Mouse (Mus musculus) large intestine, adult 2 months (tissue): ENCODE measurements around the gene Olfr1474. TPM values are rescaled to one million over a fixed set of nuclear protein-coding genes. Genes with fewer than 3 reads are reported as not detected.
"Not testable (repeated sequence)": the region's sequence is repeated elsewhere in the genome, so short reads cannot be mapped to it uniquely, and the experiment has no call there.

Experiments
- DNase-seq: peaks from one replicate; pipeline ENCODE4 v3.0.0-alpha.2; 2012; ENCODE audit warnings: low read depth, low spot score
- WGBS: fragments of 180-500 bp; shearing (Covaris S2); methylation state at CpG from one replicate; pipeline ENCODE4 v1.1.7; 2018; 5-methylcytosine and 5-hydroxymethylcytosine counted together
- polyA plus RNA-seq: library from polyadenylated mRNA; depleted of rRNA; stranded (reverse); fragments of >200 nt; gene quantifications from 2 replicates; pipeline ENCODE4 v1.2.3, GENCODE M21; 2012; rRNA removed

Gene Olfr1474
- polyA plus RNA-seq = not detected in 2 replicates

DNA sequence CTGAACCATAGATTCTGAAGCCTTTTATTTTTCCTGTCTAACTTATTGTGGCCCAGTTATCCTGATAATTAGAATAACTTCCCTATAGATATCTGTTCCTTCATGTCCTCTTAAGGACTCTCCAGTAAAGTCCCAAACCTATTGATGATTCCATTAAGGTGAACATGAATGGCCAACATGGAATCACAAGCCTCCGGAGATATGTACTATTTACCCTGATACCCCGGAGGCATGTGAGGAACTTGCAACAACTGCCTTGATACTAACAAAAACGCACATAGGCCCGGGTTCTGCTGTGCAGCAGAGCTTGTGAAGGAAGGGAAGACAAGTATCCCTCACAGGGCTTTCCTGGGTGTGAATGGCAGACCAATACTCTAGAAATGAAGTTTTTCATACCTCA is at the start of gene Olfr1474:
Gene Olfr1474 (plus strand): TSS at position 301 of the 400 bp plus-strand sequence.
- WGBS = 79% methylated on average over 4 of the region's 4 CpGs
- DNase-seq = not testable (repeated sequence)

DNA sequence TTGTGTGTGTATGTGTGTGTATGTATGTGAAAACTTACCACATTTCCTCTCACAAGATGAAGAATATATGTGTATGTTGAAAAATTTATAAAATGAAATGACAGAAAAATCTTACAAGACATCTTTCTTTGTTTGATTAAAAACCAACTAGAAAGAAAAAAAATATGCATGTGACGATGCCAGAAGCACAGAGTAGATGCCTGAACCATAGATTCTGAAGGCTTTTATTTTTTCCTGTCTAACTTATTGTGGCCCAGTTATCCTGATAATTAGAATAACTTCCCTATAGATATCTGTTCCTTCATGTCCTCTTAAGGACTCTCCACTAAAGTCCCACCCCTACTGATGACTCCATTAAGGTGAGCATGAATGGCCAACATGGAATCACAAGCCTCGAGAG is 26.3 kb upstream of the Olfr1474 start, which contains the start of gene Olfr1471:
Gene Olfr1471 (plus strand): TSS at position 301 of the 400 bp plus-strand sequence.
- DNase-seq = not testable (repeated sequence)
- 55% methylated on average over 2 of the region's 2 CpGs for WGBS

DNA sequence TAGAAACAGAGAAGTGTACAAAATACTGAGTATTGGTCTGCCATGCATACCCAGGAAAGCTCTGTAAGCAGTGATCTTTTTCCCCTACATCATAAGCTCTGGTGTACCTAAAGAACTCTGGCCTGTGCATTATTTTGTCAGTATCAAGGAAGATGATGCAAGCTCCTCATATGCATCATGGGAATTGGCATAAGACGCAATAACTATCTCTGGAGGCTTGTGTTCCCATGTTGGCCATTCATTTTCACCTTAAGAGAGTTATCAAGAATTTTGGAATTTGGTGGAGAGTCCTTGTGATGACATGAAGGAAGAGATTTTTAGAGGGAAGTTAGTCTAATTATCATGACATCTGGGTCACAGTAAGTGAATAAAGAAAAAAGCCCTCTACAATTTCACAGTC is 13.4 kb upstream of the Olfr1474 start, which contains the start of gene Olfr1472:
Gene Olfr1472 (minus strand): TSS at position 101 of the 400 bp plus-strand sequence.
- 74% methylated on average over 1 of the region's 1 CpGs for WGBS
- DNase-seq = no peak

DNA sequence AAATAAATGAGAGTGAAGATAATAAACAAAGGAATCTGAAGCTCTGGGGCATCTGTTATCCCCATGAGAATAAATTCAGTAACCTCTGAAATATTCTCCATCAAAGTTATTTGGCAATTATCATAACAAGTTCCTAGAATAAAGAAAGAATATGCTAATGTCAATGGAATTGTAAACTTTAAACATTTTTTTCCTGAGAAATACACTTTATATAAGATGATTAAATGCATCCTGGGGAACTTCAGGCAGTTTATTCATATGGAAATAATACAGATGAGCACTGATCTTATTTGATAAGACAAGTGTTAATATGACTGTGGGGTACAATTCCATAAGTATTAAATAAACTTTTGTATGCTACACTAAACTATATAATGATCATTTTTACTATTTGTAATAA is 10.7 kb downstream of the Olfr1474 start, which contains the start of gene Olfr1475:
Gene Olfr1475 (minus strand): TSS at position 101 of the 400 bp plus-strand sequence.
- DNase-seq = no peak

DNA sequence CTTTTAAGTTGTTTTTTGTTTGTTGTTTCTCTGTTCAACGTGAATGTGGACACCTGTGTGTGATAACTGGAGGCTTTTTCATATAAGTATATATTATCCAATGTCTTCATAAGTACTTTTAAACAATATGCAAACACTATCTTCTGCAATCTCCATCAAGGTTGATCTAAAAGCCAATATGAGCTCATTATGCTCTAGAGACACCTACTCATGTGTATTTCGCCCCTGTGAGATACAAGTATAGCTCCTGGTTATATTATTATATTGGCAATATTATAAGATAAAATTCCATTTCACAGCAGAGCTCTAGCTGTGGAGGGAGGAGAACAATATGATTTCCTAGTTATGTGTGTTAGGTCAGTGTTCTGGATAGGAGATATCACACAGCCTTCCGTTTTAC is 30.9 kb downstream of the Olfr1474 start, which contains the start of gene Olfr1477:
Gene Olfr1477 (plus strand): TSS at position 301 of the 400 bp plus-strand sequence.
- 61% methylated on average over 3 of the region's 3 CpGs for WGBS
- DNase-seq = no peak

Other genes with a start within 250 kb of the Olfr1474 start
- not detected in 2 replicates for gene Olfr1463, start 238.2 kb upstream of the Olfr1474 start, polyA plus RNA-seq
- not detected in 2 replicates for gene Olfr1465, start 154.0 kb upstream of the Olfr1474 start, polyA plus RNA-seq
- not detected in 2 replicates for gene Olfr1466, start 130.7 kb upstream of the Olfr1474 start, polyA plus RNA-seq
- not detected in 2 replicates for gene Olfr1467, start 107.3 kb upstream of the Olfr1474 start, polyA plus RNA-seq
- not detected in 2 replicates for gene Olfr1469, start 61.7 kb upstream of the Olfr1474 start, polyA plus RNA-seq
- gene Olfr1471, start 26.2 kb upstream of the Olfr1474 start, polyA plus RNA-seq = not detected in 2 replicates
- gene Olfr1472, start 13.5 kb upstream of the Olfr1474 start, polyA plus RNA-seq = not detected in 2 replicates
- not detected in 2 replicates for gene Olfr1475, start 10.6 kb downstream of the Olfr1474 start, polyA plus RNA-seq
- not detected in 2 replicates for gene Olfr1477, start 31.0 kb downstream of the Olfr1474 start, polyA plus RNA-seq
- gene Olfr1480, start 58.3 kb downstream of the Olfr1474 start, polyA plus RNA-seq = not detected in 2 replicates
- not detected in 2 replicates for gene Olfr1484, start 113.9 kb downstream of the Olfr1474 start, polyA plus RNA-seq
- gene Olfr1487, start 147.8 kb downstream of the Olfr1474 start, polyA plus RNA-seq = not detected in 2 replicates
- not detected in 2 replicates for gene Olfr1489, start 162.1 kb downstream of the Olfr1474 start, polyA plus RNA-seq
- not detected in 2 replicates for gene Olfr1490, start 181.5 kb downstream of the Olfr1474 start, polyA plus RNA-seq
- gene Olfr1491, start 227.7 kb downstream of the Olfr1474 start, polyA plus RNA-seq = not detected in 2 replicates